Comparison of ENCODE assay signal across 8 mouse cellular contexts in the genomic region with DNA sequence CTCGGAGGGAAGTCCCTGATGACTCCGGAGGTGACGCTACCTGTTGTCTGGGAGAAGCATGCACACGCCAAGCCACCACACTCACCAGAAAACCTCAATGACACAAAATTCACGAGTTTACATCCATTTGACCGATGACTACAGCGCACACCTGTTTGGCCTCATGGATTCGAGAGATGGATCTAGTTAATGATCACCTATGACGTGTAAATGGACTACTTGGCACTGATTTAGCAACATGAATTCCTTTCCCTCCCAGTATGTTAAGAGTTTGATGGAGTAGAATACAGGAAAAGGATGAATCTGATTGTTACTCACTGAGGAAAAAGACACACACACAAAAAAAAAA.
DNase-seq lines count a peak whose midpoint lies in the region; ATAC-seq and TF ChIP-seq lines count a peak whose summit lies in the region.

No protein-coding gene starts in this region.

- H3K27me3 ChIP-seq in heart, embryonic 12.5 days (replicated peaks): no peaks in the 10 kb centered on the region
- no peaks in the 10 kb centered on the region for H3K27me3 ChIP-seq in E14TG2a.4 (ENCODE audit: insufficient read depth, low read length)
- H3K27me3 ChIP-seq in forebrain, postnatal 0 days (ENCODE audit: insufficient read depth, low read length): no peaks in the 10 kb centered on the region
- no peaks in the 10 kb centered on the region for H3K27me3 ChIP-seq in liver, postnatal 0 days (ENCODE audit: insufficient read depth, low read length)

- TF ChIP-seq EP300 in liver, postnatal 0 days (IDR thresholded peaks at IDR 0.05; ENCODE audit: low read depth): no peak

- TF ChIP-seq CTCF in E14TG2a.4 (conservative IDR thresholded peaks at IDR 0.05; ENCODE audit: low read length): no peak
- no peak for TF ChIP-seq CTCF in forebrain, postnatal 0 days (IDR thresholded peaks at IDR 0.05; ENCODE audit: low read depth)
- TF ChIP-seq CTCF in liver, postnatal 0 days (IDR thresholded peaks at IDR 0.05; ENCODE audit: low read depth): no peak

- H3K4me1 ChIP-seq in heart, embryonic 12.5 days (replicated peaks): peaks cover 22% of the 10 kb centered on the region
- peaks cover 17% of the 10 kb centered on the region for H3K4me1 ChIP-seq in E14TG2a.4 (replicated peaks; ENCODE audit: low read depth, low read length)
- H3K4me1 ChIP-seq in forebrain, postnatal 0 days (ENCODE audit: insufficient read depth): 0 out of 2 replicates have a peak, but pooled peaks cover 3% of the 10 kb centered on the region
- peaks cover 12% of the 10 kb centered on the region for H3K4me1 ChIP-seq in liver, postnatal 0 days (ENCODE audit: insufficient read depth)

- peak overlapping the region; percentile 79 for H3K4me3 ChIP-seq in heart, embryonic 12.5 days
- peak overlapping the region; percentile 83 for H3K4me3 ChIP-seq in E14TG2a.4 (replicated peaks; ENCODE audit: low read length)
- H3K4me3 ChIP-seq in forebrain, postnatal 0 days (ENCODE audit: low read depth, low read length): peak overlapping the region; percentile 48
- peak overlapping the region; percentile 62 for H3K4me3 ChIP-seq in liver, postnatal 0 days (ENCODE audit: low read depth, low read length)

- H3K36me3 ChIP-seq in heart, embryonic 12.5 days: 0 out of 2 replicates have a peak, but pooled peaks cover 3% of the 10 kb centered on the region
- no peaks in the 10 kb centered on the region for H3K36me3 ChIP-seq in E14TG2a.4 (ENCODE audit: insufficient read depth, low read length)
- H3K36me3 ChIP-seq in forebrain, postnatal 0 days (ENCODE audit: insufficient read depth): no peaks in the 10 kb centered on the region
- no peaks in the 10 kb centered on the region for H3K36me3 ChIP-seq in liver, postnatal 0 days (replicated peaks; ENCODE audit: insufficient read depth, low read length)

- H3K9me3 ChIP-seq in heart, embryonic 12.5 days (replicated peaks): no peaks in the 10 kb centered on the region
- no peaks in the 10 kb centered on the region for H3K9me3 ChIP-seq in E14TG2a.4 (ENCODE audit: low read length)
- no peaks in the 10 kb centered on the region for H3K9me3 ChIP-seq in forebrain, postnatal 0 days (ENCODE audit: low read length)
- H3K9me3 ChIP-seq in liver, postnatal 0 days (ENCODE audit: low read length): no peaks in the 10 kb centered on the region

- no peak for ATAC-seq in heart, embryonic 12.5 days (ENCODE audit: insufficient number of reproducible peaks, low FRiP score)
- ATAC-seq in forebrain, postnatal 0 days: peak; percentile 5; the same call in 1 of the 2 replicates
- peak; percentile 64 for ATAC-seq in liver, postnatal 0 days
- ATAC-seq in cerebellum, adult (ENCODE audit: insufficient number of reproducible peaks, low FRiP score, low TSS enrichment): no peak

- H3K9ac ChIP-seq in heart, embryonic 12.5 days: peak overlapping the region; percentile 61
- peak overlapping the region; percentile 46 for H3K9ac ChIP-seq in forebrain, postnatal 0 days
- no peak overlapping the region for H3K9ac ChIP-seq in liver, postnatal 0 days (replicated peaks)

- H3K27ac ChIP-seq in heart, embryonic 12.5 days (ENCODE audit: poor library complexity, severe bottlenecking): peak overlapping the region; percentile 89
- H3K27ac ChIP-seq in forebrain, postnatal 0 days (ENCODE audit: low read depth, low read length): peak overlapping the region; percentile 75
- H3K27ac ChIP-seq in liver, postnatal 0 days (ENCODE audit: low read depth): peak overlapping the region; percentile 82; the same call in 1 of the 2 replicates

- H3K4me2 ChIP-seq in heart, embryonic 12.5 days: peak overlapping the region; percentile 79
- H3K4me2 ChIP-seq in forebrain, postnatal 0 days (ENCODE audit: low read depth): peak overlapping the region; percentile 74
- H3K4me2 ChIP-seq in liver, postnatal 0 days (ENCODE audit: low read depth, low read length): peak overlapping the region; percentile 91

- DNase-seq in heart, adult 8-10 months (ENCODE audit: low spot score): no peak
- DNase-seq in forebrain, postnatal 0 days: no peak
- no peak for DNase-seq in liver, postnatal 0 days
- no peak for DNase-seq in thymus, postnatal 25 days
- no peak for DNase-seq in layer of hippocampus, adult 9-10 months (ENCODE audit: low spot score)

- 11% methylated on average over 9 of the region's 9 CpGs for WGBS in heart, embryonic 12.5 days
- 4% methylated on average over 9 of the region's 9 CpGs for WGBS in forebrain, postnatal 0 days
- 8% methylated on average over 9 of the region's 9 CpGs for WGBS in liver, postnatal 0 days (ENCODE audit: insufficient replicate concordance)

Comparison
In these comparisons a context has a peak if more than half of its experiments do, and no peak if none do; other contexts are left out.
1. ATAC-seq: peak in forebrain, postnatal 0 days (single experiment) and liver, postnatal 0 days (single experiment); none in heart, embryonic 12.5 days (single experiment) and cerebellum, adult (single experiment).
2. Peak in every context shown above with its lines, with median percentiles within 50 percentile points of each other: H3K27ac ChIP-seq, H3K4me2 ChIP-seq and H3K4me3 ChIP-seq.